Comparison of ENCODE assay signal across 8 mouse cellular contexts in the genomic region with DNA sequence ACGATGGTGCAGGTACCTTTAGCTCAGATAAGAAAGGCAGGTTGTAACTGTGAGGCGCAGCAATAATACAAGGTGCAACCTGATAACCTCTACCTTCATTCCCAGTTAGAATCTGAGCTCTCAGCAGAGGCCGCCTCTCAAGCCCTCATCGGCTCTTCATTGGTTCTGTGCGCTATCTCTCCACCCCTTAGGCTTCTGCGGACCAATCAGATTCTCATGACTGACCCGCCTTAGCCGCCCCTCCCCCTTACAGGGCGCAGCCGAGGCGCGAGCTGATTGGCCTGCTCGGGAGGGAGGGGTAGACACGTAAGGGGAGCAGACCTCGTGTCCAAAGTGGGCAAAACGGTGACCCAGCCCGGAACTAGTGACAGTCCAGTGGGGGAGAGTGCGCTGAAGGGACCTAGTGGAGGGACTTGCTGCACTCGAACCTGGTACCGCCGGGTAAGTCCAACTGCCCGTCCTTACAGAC. TPM values are rescaled to one million over a fixed set of nuclear protein-coding genes. Genes with fewer than 3 reads are reported as not detected.
A peak's percentile ranks its signal among the peaks of the same experiment; 100 is the strongest.
DNase-seq lines count a peak whose midpoint lies in the region; ATAC-seq lines count a peak whose summit lies in the region.

A gene (plus strand): TSS at position 401 of the 469 bp plus-strand sequence.

- intact Hi-C loops in gastrocnemius, postnatal 14 days (cut with DNase I; ENCODE audit: low total_unique reads), result no loop called here
- intact Hi-C loops in left cerebral cortex, postnatal 10 days (cut with DNase I), result no loop called here

- DNase-seq in adrenal gland, adult (ENCODE audit: inconsistent age in 2 of 2, low spot score in 1 of 2), result peak; percentile 94 to 96
- DNase-seq in embryo, embryonic 10.5 days (ENCODE audit: low spot score), result peak; percentile 96
- peak; percentile 89 for DNase-seq in gastrocnemius, postnatal 14 days
- DNase-seq in left cerebral cortex, postnatal 10 days (ENCODE audit: extremely low spot score in 1 of 2, low spot score in 2 of 2), result peak; percentile 84 to 92
- peak; percentile 82 for DNase-seq in right cerebral cortex, postnatal 25 days
- DNase-seq in urinary bladder, postnatal 4 days (ENCODE audit: low spot score in 2 of 2), result peak; percentile 86 to 88

- peak; percentile 100 for ATAC-seq in inflammation-experienced regulatory T-cells, adult 6 months
- ATAC-seq in megakaryocyte-erythroid progenitor cell, adult 5-6 weeks (replicated peaks; ENCODE audit: low FRiP score, low TSS enrichment, poor library complexity, severe bottlenecking), result peak; percentile 99

RNA-seq across cellular contexts. Expression of the gene that starts here (rescaled TPM):
- 10 to 100 TPM; 15.8 to 16.7 TPM for total RNA-seq in gastrocnemius, postnatal 14 days (2021)
- under 1 TPM; 0.58 to 0.92 (median 0.70) TPM for polyA plus RNA-seq in inflammation-experienced regulatory T-cells, adult 6 months (2017; shearing (Covaris generic))
- 1 to 10 TPM; 6.4 to 6.8 TPM for total RNA-seq in left cerebral cortex, postnatal 10 days (2021)
- 7.9 and 9.6 TPM in 2 replicates for total RNA-seq in megakaryocyte-erythroid progenitor cell, adult 5-6 weeks (2014; fragmentation: Nextera tagmentation)
- 7.4 and 13.2 TPM in 2 replicates for total RNA-seq in megakaryocyte-erythroid progenitor cell, adult 5-6 weeks (2017)

Comparison
In these comparisons a context has a peak if more than half of its experiments do, and no peak if none do; other contexts are left out.
1. Peak in every context shown above with its lines: DNase-seq and ATAC-seq.
2. Peak in ATAC-seq in inflammation-experienced regulatory T-cells, adult 6 months; RNA of the gene not detected or under 1 TPM.